Mouse (Mus musculus): ENCODE measurements around the gene Pxk. TPM values are rescaled to one million over a fixed set of nuclear protein-coding genes. Genes with fewer than 3 reads are reported as not detected.

The Pxk gene
- polyA plus RNA-seq, 1 experiment from 2014 or later: 29.4 TPM

- H3K9me3 ChIP-seq (ENCODE audit: control insufficient read depth, low read length): no peaks in the 10 kb centered on the region
- H3K4me2 ChIP-seq (replicated peaks; ENCODE audit: low read depth): no peak overlapping the region
- no peak for TF ChIP-seq EP300 (optimal IDR thresholded peaks at IDR 0.05)
- TF ChIP-seq CTCF (IDR thresholded peaks at IDR 0.05; ENCODE audit: low read depth): no peak
- 68% methylated on average over 7 of the region's 7 CpGs for WGBS
- ATAC-seq (ENCODE audit: low FRiP score, low TSS enrichment): no peak
- no peaks in the 10 kb centered on the region; the same call in 1 of the 2 replicates for H3K36me3 ChIP-seq (ENCODE audit: control insufficient read depth, insufficient read depth, low read length)
- H3K4me3 ChIP-seq (ENCODE audit: low read depth, low read length): no peak overlapping the region
- no peaks in the 10 kb centered on the region for H3K27me3 ChIP-seq (ENCODE audit: control insufficient read depth, insufficient read depth, low read length)
- H3K27ac ChIP-seq (replicated peaks): no peak overlapping the region
- no peak overlapping the region for H3K9ac ChIP-seq (ENCODE audit: low read length)
- DNase-seq (ENCODE audit: low spot score): no peak
- H3K4me1 ChIP-seq (replicated peaks; ENCODE audit: control insufficient read depth, insufficient read depth): no peaks in the 10 kb centered on the region
Measured at GRCm38 (mm10) chr14:8124046-8124881, 26.3 kb downstream of the Pxk start.

GRCm38 (mm10) chr14:8127971-8128370 lies 30.0 kb downstream of the Pxk start:
- 59% methylated on average over 5 of the region's 5 CpGs for WGBS
- Histone ChIP-seq H3K4me1 (replicated peaks; ENCODE audit: control insufficient read depth, insufficient read depth) (no peaks in the 10 kb centered on the region), H3K27me3 (ENCODE audit: control insufficient read depth, insufficient read depth, low read length) (no peaks in the 10 kb centered on the region), H3K27ac (replicated peaks) (no peak overlapping the region), H3K36me3 (ENCODE audit: control insufficient read depth, insufficient read depth, low read length) (no peaks in the 10 kb centered on the region), H3K9ac (ENCODE audit: low read length) (no peak overlapping the region), H3K4me2 (replicated peaks; ENCODE audit: low read depth) (no peak overlapping the region), H3K4me3 (ENCODE audit: low read depth, low read length) (no peak overlapping the region), H3K9me3 (ENCODE audit: control insufficient read depth, low read length) (no peaks in the 10 kb centered on the region)
- ATAC-seq (ENCODE audit: low FRiP score, low TSS enrichment) (no peak), DNase-seq (ENCODE audit: low spot score) (no peak)
- no peak for TF ChIP-seq EP300 (optimal IDR thresholded peaks at IDR 0.05)

GRCm38 (mm10) chr14:8132789-8133188 lies 34.8 kb downstream of the Pxk start:
- no peaks in the 10 kb centered on the region for H3K27me3 ChIP-seq (ENCODE audit: control insufficient read depth, insufficient read depth, low read length)
- no peak overlapping the region for H3K27ac ChIP-seq (replicated peaks)
- no peak overlapping the region for H3K4me3 ChIP-seq (ENCODE audit: low read depth, low read length)
- no peak overlapping the region for H3K4me2 ChIP-seq (replicated peaks; ENCODE audit: low read depth)
- no peak for DNase-seq (ENCODE audit: low spot score)
- no peaks in the 10 kb centered on the region for H3K9me3 ChIP-seq (ENCODE audit: control insufficient read depth, low read length)
- 0 out of 2 replicates have a peak, but pooled peaks cover 3% of the 10 kb centered on the region for H3K36me3 ChIP-seq (ENCODE audit: control insufficient read depth, insufficient read depth, low read length)
- ATAC-seq (ENCODE audit: low FRiP score, low TSS enrichment): no peak
- no peaks in the 10 kb centered on the region for H3K4me1 ChIP-seq (replicated peaks; ENCODE audit: control insufficient read depth, insufficient read depth)
- TF ChIP-seq CTCF (IDR thresholded peaks at IDR 0.05; ENCODE audit: low read depth) (no peak), EP300 (optimal IDR thresholded peaks at IDR 0.05) (no peak)
- H3K9ac ChIP-seq (ENCODE audit: low read length): no peak overlapping the region
- WGBS: 83% methylated on average over 8 of the region's 8 CpGs

GRCm38 (mm10) chr14:8134234-8134633 lies 36.2 kb downstream of the Pxk start:
- TF ChIP-seq EP300 (optimal IDR thresholded peaks at IDR 0.05) (no peak), CTCF (IDR thresholded peaks at IDR 0.05; ENCODE audit: low read depth) (no peak)
- no peak overlapping the region for H3K9ac ChIP-seq (ENCODE audit: low read length)
- DNase-seq (ENCODE audit: low spot score) (no peak), ATAC-seq (ENCODE audit: low FRiP score, low TSS enrichment) (no peak)
- 72% methylated on average over 2 of the region's 2 CpGs for WGBS
- no peak overlapping the region for H3K27ac ChIP-seq (replicated peaks)
- no peak overlapping the region for H3K4me2 ChIP-seq (replicated peaks; ENCODE audit: low read depth)
- no peak overlapping the region for H3K4me3 ChIP-seq (ENCODE audit: low read depth, low read length)
- H3K9me3 ChIP-seq (ENCODE audit: control insufficient read depth, low read length): no peaks in the 10 kb centered on the region
- H3K36me3 ChIP-seq (ENCODE audit: control insufficient read depth, insufficient read depth, low read length): 0 out of 2 replicates have a peak, but pooled peaks cover 3% of the 10 kb centered on the region
- no peaks in the 10 kb centered on the region for H3K4me1 ChIP-seq (replicated peaks; ENCODE audit: control insufficient read depth, insufficient read depth)
- no peaks in the 10 kb centered on the region for H3K27me3 ChIP-seq (ENCODE audit: control insufficient read depth, insufficient read depth, low read length)

GRCm38 (mm10) chr14:8135130-8135529 lies 37.1 kb downstream of the Pxk start:
- H3K4me1 ChIP-seq (replicated peaks; ENCODE audit: control insufficient read depth, insufficient read depth): no peaks in the 10 kb centered on the region
- TF ChIP-seq CTCF (IDR thresholded peaks at IDR 0.05; ENCODE audit: low read depth) (no peak), EP300 (optimal IDR thresholded peaks at IDR 0.05) (no peak)
- 38% methylated on average over 3 of the region's 3 CpGs for WGBS
- H3K27ac ChIP-seq (replicated peaks): 0 out of 2 replicates have a peak overlapping the region, but pooled peaks have one; percentile 1
- H3K27me3 ChIP-seq (ENCODE audit: control insufficient read depth, insufficient read depth, low read length): no peaks in the 10 kb centered on the region
- ATAC-seq (ENCODE audit: low FRiP score, low TSS enrichment): peak; percentile 69
- no peaks in the 10 kb centered on the region for H3K9me3 ChIP-seq (ENCODE audit: control insufficient read depth, low read length)
- no peak overlapping the region for H3K4me2 ChIP-seq (replicated peaks; ENCODE audit: low read depth)
- H3K4me3 ChIP-seq (ENCODE audit: low read depth, low read length): no peak overlapping the region
- DNase-seq (ENCODE audit: low spot score): no peak
- H3K36me3 ChIP-seq (ENCODE audit: control insufficient read depth, insufficient read depth, low read length): 0 out of 2 replicates have a peak, but pooled peaks cover 7% of the 10 kb centered on the region
- H3K9ac ChIP-seq (ENCODE audit: low read length): no peak overlapping the region

Measured in stomach, postnatal 0 days (tissue).